Mouse (Mus musculus) spleen, adult 18-20 months (tissue): Measurements from ENCODE around the gene Trmt1.

ENCODE experiments used
- DNase-seq, 2 experiments: peaks; one replicate each; pipeline ENCODE4 v3.0.0; 2022; ENCODE audit warnings: mixed read lengths in 2 of 2

Trmt1 gene

GRCm38 (mm10) chr8:84711312-84711711 lies 25.2 kb downstream of the Trmt1 start:
- no peak for DNase-seq

- no peak for DNase-seq
Observed at GRCm38 (mm10) chr8:84711933-84712758, 26.0 kb downstream of the Trmt1 start.

GRCm38 (mm10) chr8:84712759-84713120 lies 26.6 kb downstream of the Trmt1 start:
- no peak for DNase-seq

DNA sequence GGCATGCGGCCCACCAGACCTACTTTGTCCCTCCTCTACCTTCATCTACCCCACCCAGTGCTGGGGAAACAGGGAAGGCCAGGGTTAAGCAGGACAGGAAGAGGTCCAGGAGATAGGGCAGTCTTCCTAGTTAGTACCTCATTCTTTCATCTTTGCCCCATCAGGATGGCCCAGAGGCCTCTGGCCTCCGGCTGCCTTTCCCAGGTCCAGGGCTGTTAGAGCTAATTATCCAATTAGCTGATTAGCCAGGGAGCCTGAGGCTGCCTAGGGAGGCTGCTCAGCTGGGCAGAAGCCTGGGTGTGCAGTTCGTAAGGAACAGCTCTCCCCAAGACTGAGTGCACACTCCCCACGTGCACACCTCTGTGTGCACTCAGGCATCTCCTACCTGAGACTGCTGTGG lies 27.3 kb downstream of the Trmt1 start:
- no peak for DNase-seq

- DNase-seq, result no peak
Observed at GRCm38 (mm10) chr8:84714161-84714560, 28.1 kb downstream of the Trmt1 start.

DNA sequence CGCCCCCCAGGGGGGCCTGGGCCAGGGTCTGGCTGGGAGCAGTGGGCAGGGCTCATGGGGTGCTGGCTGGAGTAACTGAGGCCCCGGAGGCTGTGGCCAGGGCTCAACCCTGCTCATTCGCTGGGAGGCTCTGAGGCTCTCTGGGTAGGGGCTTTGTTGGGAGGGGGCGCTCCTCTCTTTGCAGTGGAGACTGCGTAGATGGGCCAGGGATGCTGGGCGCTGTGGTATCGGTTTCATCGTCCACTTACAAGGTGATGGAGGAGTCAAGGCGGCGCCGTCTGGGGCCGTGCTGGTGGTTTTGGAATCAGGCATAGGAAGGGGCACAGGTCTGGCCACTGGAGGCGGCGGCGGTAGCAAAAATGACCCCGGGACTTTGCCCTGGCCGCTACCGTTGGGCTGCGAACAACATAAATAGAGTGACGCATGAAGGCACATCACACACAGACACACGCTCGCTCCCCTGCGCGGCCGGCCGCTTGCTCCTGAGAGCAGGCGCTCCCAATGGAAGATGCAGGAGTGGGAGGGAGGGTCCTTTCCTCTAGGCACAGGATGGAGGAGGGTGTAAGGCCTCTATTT lies 29.9 kb downstream of the Trmt1 start:
- no peak for DNase-seq

DNA sequence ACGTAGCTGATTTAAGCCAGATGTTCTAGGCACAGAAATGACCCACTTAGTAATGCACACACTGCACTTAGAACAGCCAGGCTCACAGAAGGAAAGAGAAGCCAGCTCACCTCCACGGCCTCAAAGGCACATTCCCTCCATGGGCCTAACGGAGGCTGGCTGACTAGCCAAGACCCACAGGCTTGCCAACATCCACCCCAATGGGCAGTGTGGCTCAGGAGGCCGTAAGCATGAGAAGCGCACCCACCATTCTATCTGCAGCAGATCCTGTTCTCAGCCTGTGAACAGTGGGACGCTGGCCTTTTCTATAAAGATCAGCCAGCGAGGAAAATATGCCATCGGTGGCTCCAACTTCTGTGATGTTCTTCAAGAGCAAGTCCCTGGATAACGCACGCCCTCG lies 30.7 kb downstream of the Trmt1 start:
- no peak for DNase-seq

- no peak for DNase-seq
Observed at GRCm38 (mm10) chr8:84718476-84718875, 32.4 kb downstream of the Trmt1 start.

- DNase-seq, result no peak
Observed at GRCm38 (mm10) chr8:84718959-84719690, 33.0 kb downstream of the Trmt1 start.

DNA sequence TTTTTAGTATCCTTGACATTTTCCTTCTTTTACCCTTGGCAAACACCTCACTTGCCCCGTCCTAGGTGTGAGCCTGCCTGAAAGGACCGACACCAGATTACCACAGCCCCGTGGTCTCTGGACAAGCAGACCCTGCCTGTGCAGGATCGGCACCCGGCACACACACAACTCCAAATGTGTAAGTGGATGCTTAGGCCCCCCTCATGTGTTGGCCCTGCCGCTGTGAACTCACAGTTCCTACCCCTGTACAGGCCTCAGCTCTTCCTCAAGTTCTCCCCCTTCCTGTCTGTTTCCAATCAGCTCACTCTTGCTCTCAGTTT lies 36.4 kb downstream of the Trmt1 start:
- no peak for DNase-seq

DNA sequence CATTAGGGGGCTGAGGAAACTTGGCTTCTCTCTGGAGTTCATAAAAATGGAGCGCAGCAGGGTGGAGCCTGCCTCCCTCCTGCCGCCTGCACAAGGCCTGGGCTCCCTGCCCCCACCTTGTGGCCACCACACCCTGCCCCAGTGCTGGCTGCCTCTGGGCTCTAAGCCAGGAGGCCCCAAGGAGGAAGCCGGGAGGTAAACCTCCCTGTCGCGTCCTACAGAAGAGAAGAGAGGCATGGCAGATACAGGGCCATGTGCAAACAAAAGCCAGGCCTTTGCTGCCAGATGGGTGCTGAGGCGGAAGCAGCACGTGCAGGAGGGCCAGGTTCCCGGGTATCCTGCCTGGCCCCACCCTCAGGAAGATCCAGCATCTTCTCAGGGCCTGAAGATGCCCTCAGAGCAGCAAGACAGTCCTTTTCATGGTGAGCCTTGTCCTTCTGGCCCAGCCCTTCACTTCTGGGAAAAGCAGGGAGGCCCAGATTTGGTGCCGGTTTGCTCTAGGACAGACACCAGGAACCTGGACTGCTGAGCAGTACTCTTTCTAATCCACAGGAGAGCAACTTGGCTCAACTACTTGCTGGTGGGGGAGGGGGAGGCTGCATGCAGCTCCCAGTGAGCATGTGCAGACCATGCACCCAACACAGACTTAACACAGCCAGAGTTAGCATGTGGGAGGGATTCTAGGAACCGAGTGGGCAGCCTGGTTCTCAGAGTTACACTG lies 36.9 kb downstream of the Trmt1 start, which contains the start of gene G430095P16Rik:
Gene G430095P16Rik (plus strand): TSS at position 158 of the 721 bp plus-strand sequence.
- DNase-seq, result peak; percentile 52 to 53

DNA sequence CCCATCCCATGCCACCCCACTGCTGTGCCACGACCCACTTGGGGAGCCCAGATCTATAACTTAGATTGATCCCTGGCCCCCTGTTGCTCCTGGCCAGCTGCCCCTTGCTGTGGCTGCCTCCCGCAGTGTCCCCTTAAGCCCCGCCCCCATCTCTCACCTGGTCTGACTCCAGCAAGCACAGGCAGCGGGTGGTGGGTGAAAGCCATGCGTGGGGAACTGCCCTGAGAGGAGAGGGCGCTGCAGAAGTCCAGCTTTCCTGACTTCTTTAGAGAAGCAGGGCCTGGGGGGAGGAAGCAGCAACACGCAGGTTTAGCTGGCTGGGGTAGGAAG lies 37.4 kb downstream of the Trmt1 start:
- DNase-seq, result peak in 1 of 2 experiments; percentile 20

DNA sequence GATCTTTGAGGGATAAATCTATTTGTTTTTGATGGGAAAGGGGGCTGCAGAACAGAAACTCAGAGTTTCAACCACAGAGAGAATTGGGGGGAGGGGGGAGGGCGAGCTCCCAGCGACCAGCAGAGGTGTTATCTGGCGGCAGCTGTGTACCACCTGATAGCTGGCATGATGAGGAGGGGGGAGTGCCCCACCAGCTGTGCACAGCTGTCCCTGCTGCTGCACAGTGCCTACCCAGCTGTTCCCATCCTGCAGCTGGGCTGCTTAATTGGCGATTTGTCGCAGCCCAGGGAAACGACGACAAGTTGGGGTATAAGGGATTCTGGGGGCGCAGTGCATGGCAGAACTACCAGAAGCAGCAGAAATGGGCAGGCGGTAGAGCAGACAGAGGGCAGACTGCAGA lies 38.6 kb downstream of the Trmt1 start:
- no peak for DNase-seq

- no peak for DNase-seq
Observed at GRCm38 (mm10) chr8:84725246-84725940, 39.3 kb downstream of the Trmt1 start.

DNA sequence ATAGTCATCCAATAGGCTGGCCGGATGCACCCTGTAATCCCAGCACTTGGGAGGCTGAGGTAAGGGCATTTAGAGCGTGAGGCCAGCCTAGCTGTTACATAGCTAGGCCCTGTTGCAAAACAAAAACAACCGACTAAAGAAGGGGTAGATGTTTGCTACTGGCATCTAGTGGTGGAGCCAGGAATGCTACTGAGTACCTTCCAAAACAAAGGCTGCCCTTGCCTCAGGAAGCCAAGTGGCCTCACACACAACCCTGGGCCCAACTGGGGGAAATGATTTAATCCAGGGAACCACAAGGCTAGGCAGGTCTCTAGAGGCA lies 39.8 kb downstream of the Trmt1 start:
- DNase-seq, result no peak

DNA sequence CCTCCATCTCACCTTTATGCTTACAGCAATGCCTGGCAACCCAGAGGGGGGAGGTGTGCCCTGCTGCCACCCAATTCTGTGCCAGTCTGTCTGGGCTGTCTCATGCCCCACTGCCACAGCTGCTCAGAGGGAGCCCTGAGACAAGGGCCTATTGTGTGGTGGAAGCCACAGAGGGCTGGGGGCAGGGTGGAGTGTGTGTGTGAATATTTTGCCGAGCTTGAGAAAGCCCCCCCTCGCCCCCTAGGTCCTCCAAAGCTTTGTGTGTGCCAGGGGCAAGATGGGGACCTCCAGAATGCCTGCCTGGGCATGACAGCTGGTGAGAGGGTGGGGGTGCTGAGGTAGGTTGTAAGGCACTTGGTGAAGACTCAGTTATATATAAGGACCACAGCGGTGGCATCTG lies 42.4 kb downstream of the Trmt1 start:
- DNase-seq, result no peak

DNA sequence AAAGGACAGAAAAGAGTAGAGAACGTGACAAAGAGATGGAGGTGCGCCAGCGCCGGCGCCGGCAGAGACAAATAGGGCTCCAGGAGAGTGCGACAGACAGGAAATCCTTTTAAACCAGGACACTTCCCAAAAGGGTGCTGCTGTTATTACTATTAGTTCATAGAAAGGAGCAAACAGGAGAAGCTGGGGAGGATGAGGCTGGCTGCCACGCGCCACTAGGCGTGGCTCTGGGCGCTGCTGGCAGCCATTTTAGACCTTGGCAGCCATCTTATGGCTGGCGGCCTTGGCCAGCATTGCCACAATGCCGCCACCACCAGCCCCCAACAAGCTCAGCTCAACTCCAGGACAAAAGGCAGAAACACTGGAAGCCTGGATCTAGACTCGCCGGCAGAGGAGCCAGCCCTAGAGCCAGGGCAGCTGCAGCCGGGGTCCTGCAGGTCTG lies 43.8 kb downstream of the Trmt1 start:
- no peak for DNase-seq

DNA sequence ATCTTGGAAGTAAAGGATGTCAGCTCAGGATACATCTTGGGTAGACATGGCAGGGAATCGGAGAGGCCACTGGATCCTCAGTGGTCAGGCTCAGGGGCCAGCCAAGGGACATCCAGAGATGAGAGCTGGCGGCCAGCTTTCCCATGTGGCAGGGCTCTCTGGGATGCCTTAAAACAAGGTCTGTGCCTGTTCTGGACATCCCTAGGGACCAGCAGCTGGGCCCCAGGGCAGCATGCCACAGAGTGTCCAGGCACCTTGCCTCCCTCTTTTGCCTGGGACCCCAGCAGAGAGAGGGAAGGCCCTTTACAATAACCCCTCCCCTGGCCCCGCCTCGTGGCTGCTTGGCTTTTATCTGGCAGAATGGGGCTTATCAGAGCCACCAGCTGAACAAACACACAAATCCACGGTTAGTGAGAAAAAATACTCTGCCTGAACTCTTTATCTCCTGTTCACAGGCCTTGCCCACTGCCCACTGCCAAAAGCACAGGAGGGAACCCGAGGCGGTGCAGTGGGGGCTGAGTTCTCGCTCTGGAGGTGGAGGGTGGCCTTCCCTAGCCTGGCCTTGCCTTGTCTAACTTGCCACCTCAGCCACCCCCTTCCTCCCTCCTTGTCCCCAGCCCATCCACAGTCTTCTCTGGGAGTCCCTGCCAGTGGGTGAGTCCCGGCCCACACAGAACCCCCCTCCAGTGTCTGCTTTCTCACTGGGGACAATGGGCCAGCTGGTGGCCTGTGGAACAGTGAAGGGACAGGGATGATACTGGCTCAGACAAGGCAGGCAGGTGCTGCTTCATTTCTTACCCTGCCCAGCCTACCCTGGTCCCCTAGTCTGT lies 44.6 kb downstream of the Trmt1 start:
- DNase-seq, result no peak

DNA sequence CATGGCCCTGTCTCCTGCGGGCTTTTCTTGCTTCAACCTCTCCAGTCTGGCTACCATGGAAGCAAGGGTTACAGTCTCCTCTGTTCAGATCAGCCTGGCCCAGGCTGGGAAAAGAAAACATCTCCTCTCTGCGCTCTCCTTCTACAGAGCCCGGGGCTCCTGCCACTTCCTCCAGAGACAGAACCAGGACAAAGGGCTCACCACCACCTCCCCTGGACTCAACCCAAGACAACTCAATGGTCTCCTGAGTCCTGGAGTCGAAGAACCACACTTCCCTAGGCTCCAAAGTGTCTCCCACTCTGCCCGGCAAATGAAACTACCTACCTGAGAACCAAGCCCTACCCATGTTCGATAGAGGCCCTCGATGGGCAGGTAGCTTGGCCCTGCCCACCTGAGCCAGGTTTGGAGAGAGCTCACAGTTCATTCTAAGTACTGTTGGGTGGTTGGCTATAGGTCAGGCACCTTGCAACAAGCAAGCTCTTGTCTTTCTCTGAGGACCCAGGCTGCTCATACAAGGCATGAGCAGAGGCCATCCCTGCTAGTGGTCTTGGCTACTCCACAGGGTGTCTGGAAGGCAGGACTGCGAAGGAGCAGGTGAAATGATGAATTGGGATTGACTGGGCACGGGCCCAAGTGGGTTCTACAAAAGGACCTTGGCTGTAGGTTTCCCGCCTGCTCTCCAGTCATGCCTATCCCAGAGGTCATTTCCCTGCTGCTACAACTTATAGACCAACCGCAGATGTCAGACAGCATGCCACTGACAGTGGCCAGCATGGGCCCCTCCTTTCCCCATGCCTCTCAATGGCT lies 45.5 kb downstream of the Trmt1 start:
- DNase-seq, result no peak

- no peak for DNase-seq
Observed at GRCm38 (mm10) chr8:84732545-84732944, 46.4 kb downstream of the Trmt1 start.

- no peak for DNase-seq
Observed at GRCm38 (mm10) chr8:84732996-84733395, 46.9 kb downstream of the Trmt1 start.
